Mouse (Mus musculus) left cerebral cortex, adult 18-20 months (tissue): ENCODE data around the gene Efemp2. TPM values are rescaled to one million over a fixed set of nuclear protein-coding genes. Genes with fewer than 3 reads are reported as not detected.
"Not testable (repeated sequence)": the region's sequence is repeated elsewhere in the genome, so short reads cannot be mapped to it uniquely, and the experiment has no call there.

ENCODE experiments used
- DNase-seq, 2 experiments: peaks; one replicate each; pipeline ENCODE4 v3.0.0; 2021 to 2022; ENCODE audit warnings: low spot score in 2 of 2, mixed read lengths in 1 of 2
- total RNA-seq, 2 experiments: library from RNA; stranded (reverse); gene quantifications; 2 replicates each; pipeline ENCODE4 v1.2.3; 2021

Gene Efemp2
- total RNA-seq, 2 experiments from 2014 or later: 12.9 to 15.9 TPM

GRCm38 (mm10) chr19:5475069-5475714 is 1.4 kb downstream of the Efemp2 start:
- DNase-seq: no peak

GRCm38 (mm10) chr19:5477004-5477667 is 3.4 kb downstream of the Efemp2 start:
- peak; percentile 61 to 67 for DNase-seq

GRCm38 (mm10) chr19:5477668-5478300 is 4.0 kb downstream of the Efemp2 start:
- no peak for DNase-seq

GRCm38 (mm10) chr19:5480016-5480415 is 6.3 kb downstream of the Efemp2 start:
- no peak for DNase-seq

- DNase-seq: no peak
These were observed 7.6 kb downstream of the Efemp2 start for GRCm38 (mm10) chr19:5481398-5481797.

- DNase-seq: no peak
These were observed 9.9 kb downstream of the Efemp2 start for GRCm38 (mm10) chr19:5483386-5484359.

GRCm38 (mm10) chr19:5484496-5484895 is 10.7 kb downstream of the Efemp2 start:
- DNase-seq: no peak

- no peak for DNase-seq
These were observed 11.6 kb downstream of the Efemp2 start for GRCm38 (mm10) chr19:5485371-5485770.

GRCm38 (mm10) chr19:5485821-5486220 is 12.1 kb downstream of the Efemp2 start:
- DNase-seq: no peak

- DNase-seq: no peak
These were observed 12.5 kb downstream of the Efemp2 start for GRCm38 (mm10) chr19:5486286-5486685.

- no peak for DNase-seq
These were observed 13.0 kb downstream of the Efemp2 start for GRCm38 (mm10) chr19:5486771-5487170.

- peak; percentile 93 to 97 for DNase-seq
These were observed 14.2 kb downstream of the Efemp2 start, which contains the start of gene Mus81 for GRCm38 (mm10) chr19:5487768-5488550. TSS of gene Mus81 (minus strand) at chr19:5488402.

- DNase-seq: peak; percentile 96 to 97
These were observed 15.3 kb downstream of the Efemp2 start for GRCm38 (mm10) chr19:5488878-5489571.

GRCm38 (mm10) chr19:5489721-5490120 is 16.0 kb downstream of the Efemp2 start:
- DNase-seq: not testable (repeated sequence)

GRCm38 (mm10) chr19:5490313-5490897 is 16.7 kb downstream of the Efemp2 start, which contains the start of gene Cfl1:
TSS of gene Cfl1 (plus strand) at chr19:5490455.
- DNase-seq: peak; percentile 95 to 97

- DNase-seq: peak; percentile 73 to 77
These were observed 17.3 kb downstream of the Efemp2 start for GRCm38 (mm10) chr19:5490898-5491708.

GRCm38 (mm10) chr19:5492641-5493040 is 18.9 kb downstream of the Efemp2 start:
- no peak for DNase-seq

- DNase-seq: not testable (repeated sequence)
These were observed 19.6 kb downstream of the Efemp2 start for GRCm38 (mm10) chr19:5493301-5493721.
